Mouse (Mus musculus) spleen, postnatal 10 days (tissue): ENCODE data around the gene Gm17521.
"Not testable (repeated sequence)": the region's sequence is repeated elsewhere in the genome, so short reads cannot be mapped to it uniquely, and the experiment has no call there.

Experiments
- DNase-seq, 2 experiments: peaks; one replicate each; pipeline ENCODE4 v3.0.0; 2021 to 2022; ENCODE audit warnings: low spot score in 2 of 2

Gene Gm17521

GRCm38 (mm10) chrX:123029569-123029968 is at the start of gene Gm17521:
TSS of gene Gm17521 (minus strand) at chrX:123029669.
- not testable (repeated sequence) for DNase-seq

- no peak for DNase-seq
Measured at GRCm38 (mm10) chrX:123043956-123044355, 14.5 kb upstream of the Gm17521 start.

GRCm38 (mm10) chrX:123043516-123043915 is 14.0 kb upstream of the Gm17521 start:
- no peak for DNase-seq
